Mouse (Mus musculus) hindbrain, embryonic 14.5 days (tissue): ENCODE data around the gene Paqr5. TPM values are rescaled to one million over a fixed set of nuclear protein-coding genes. Genes with fewer than 3 reads are reported as not detected.

Experiments
- ATAC-seq: fragments of 200-750 bp; cut with Nextera tagmentation; 2 replicates; pipeline ENCODE4 v1.8.0; 2017; ENCODE audit warnings: moderate number of reproducible peaks, mild to moderate bottlenecking, moderate TSS enrichment, moderate library complexity; ENCODE audit not compliant: low FRiP score
- DNase-seq: peaks from one replicate; pipeline ENCODE4 v3.0.0-alpha.2; 2015; ENCODE audit warnings: low spot score
- H3K27ac ChIP-seq: fragments of 300-500 bp; sonication (generic); 2 replicates; pipeline ENCODE4 v1.5.1; 2014; ENCODE audit warnings: mild to moderate bottlenecking, moderate library complexity
- H3K27me3 ChIP-seq: fragments of 300-500 bp; sonication (generic); 2 replicates; pipeline ENCODE4 v1.6.1; 2014; ENCODE audit warnings: mild to moderate bottlenecking, low read length, mixed read lengths; ENCODE audit not compliant: control insufficient read depth, insufficient read depth
- H3K36me3 ChIP-seq: fragments of 300-500 bp; sonication (generic); replicated peaks from 2 replicates; pipeline ENCODE4 v1.6.1; 2014; ENCODE audit not compliant: control insufficient read depth, insufficient read depth
- H3K4me1 ChIP-seq: fragments of 300-500 bp; sonication (generic); replicated peaks from 2 replicates; pipeline ENCODE4 v1.6.1; 2014; ENCODE audit warnings: antibody characterized with exemption, low read length, mixed read lengths; ENCODE audit not compliant: control insufficient read depth, insufficient read depth
- H3K4me2 ChIP-seq: fragments of 300-500 bp; sonication (generic); replicated peaks from 2 replicates; pipeline ENCODE4 v1.6.1; 2014; ENCODE audit warnings: mild to moderate bottlenecking, moderate library complexity
- H3K4me3 ChIP-seq: fragments of 300-500 bp; sonication (generic); replicated peaks from 2 replicates; pipeline ENCODE4 v1.5.1; 2014; ENCODE audit warnings: mild to moderate bottlenecking, low read length
- H3K9ac ChIP-seq: fragments of 300-500 bp; sonication (generic); 2 replicates; pipeline ENCODE4 v1.6.1; 2014
- H3K9me3 ChIP-seq: fragments of 300-500 bp; sonication (generic); 2 replicates; pipeline ENCODE4 v1.6.1; 2016; ENCODE audit warnings: low read length; ENCODE audit not compliant: control insufficient read depth
- WGBS: fragments of 180-500 bp; shearing (Covaris S2); extraction: QIAGEN DNeasy Blood & Tissue Kit; methylation state at CpG from one replicate; pipeline ENCODE4 v1.1.7; 2014; 5-methylcytosine and 5-hydroxymethylcytosine counted together
- polyA plus RNA-seq: library from polyadenylated mRNA; unstranded; fragments of >200 nt; fragmentation: Nextera tagmentation; extraction: Ambion mirVana; gene quantifications from 2 replicates; pipeline ENCODE4 v1.2.1, GENCODE M21; 2014

The Paqr5 gene
- polyA plus RNA-seq, 1 experiment from 2014 or later: 0.36 TPM

DNA sequence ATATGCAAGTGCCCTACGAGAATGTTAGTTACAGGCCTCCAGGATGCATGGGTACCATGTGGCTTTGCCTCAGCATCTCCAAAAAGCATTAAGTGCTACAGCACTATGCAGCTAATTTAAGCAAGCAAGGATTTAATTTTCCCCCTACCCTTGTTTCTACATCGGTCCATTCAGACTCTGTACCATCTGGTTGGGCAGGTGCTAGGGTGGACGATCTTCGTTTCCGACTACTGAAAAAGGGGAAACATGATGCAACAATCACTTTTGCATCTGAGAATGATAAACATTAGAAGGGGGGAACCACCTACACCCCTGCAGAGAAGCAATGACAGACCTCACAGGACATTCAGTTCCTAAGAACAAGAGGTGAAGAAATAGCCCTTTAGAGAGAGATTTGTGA, 107.2 kb downstream of the Paqr5 start:
- no peak overlapping the region for H3K9ac ChIP-seq
- 98% methylated on average over 5 of the region's 5 CpGs for WGBS
- H3K27ac ChIP-seq: no peak overlapping the region
- no peak overlapping the region for H3K4me2 ChIP-seq
- H3K9me3 ChIP-seq: no peaks in the 10 kb centered on the region
- no peak overlapping the region for H3K4me3 ChIP-seq
- DNase-seq: no peak
- H3K4me1 ChIP-seq: no peaks in the 10 kb centered on the region
- H3K36me3 ChIP-seq: no peaks in the 10 kb centered on the region
- no peaks in the 10 kb centered on the region for H3K27me3 ChIP-seq
- ATAC-seq: no peak

GRCm38 (mm10) chr9:61917436-61917835, 109.2 kb downstream of the Paqr5 start:
- peaks cover 9% of the 10 kb centered on the region for H3K36me3 ChIP-seq
- H3K4me3 ChIP-seq: no peak overlapping the region
- 96% methylated on average over 6 of the region's 6 CpGs for WGBS
- H3K9me3 ChIP-seq: no peaks in the 10 kb centered on the region
- H3K4me1 ChIP-seq: peaks cover 12% of the 10 kb centered on the region
- H3K27me3 ChIP-seq: no peaks in the 10 kb centered on the region
- no peak overlapping the region for H3K4me2 ChIP-seq
- DNase-seq (no peak), ATAC-seq (no peak)
- H3K9ac ChIP-seq: no peak overlapping the region
- no peak overlapping the region for H3K27ac ChIP-seq

GRCm38 (mm10) chr9:61916986-61917385, 109.7 kb downstream of the Paqr5 start:
- no peaks in the 10 kb centered on the region for H3K27me3 ChIP-seq
- H3K36me3 ChIP-seq: peaks cover 14% of the 10 kb centered on the region
- WGBS: 92% methylated on average over 3 of the region's 3 CpGs
- peaks cover 12% of the 10 kb centered on the region for H3K4me1 ChIP-seq
- no peak overlapping the region for H3K4me2 ChIP-seq
- H3K9me3 ChIP-seq: no peaks in the 10 kb centered on the region
- no peak for DNase-seq
- H3K27ac ChIP-seq: no peak overlapping the region
- H3K4me3 ChIP-seq: no peak overlapping the region
- ATAC-seq: no peak
- H3K9ac ChIP-seq: no peak overlapping the region

- Histone ChIP-seq H3K27me3 (no peaks in the 10 kb centered on the region), H3K36me3 (peaks cover 28% of the 10 kb centered on the region), H3K9ac (peak overlapping the region; percentile 61; the same call in 1 of the 2 replicates), H3K4me1 (peaks cover 12% of the 10 kb centered on the region), H3K9me3 (no peaks in the 10 kb centered on the region), H3K4me2 (peak overlapping the region; percentile 85), H3K27ac (peak overlapping the region; percentile 84; the same call in 1 of the 2 replicates), H3K4me3 (peak overlapping the region; percentile 61; the same call in 1 of the 2 replicates)
- WGBS: 59% methylated on average over 4 of the region's 4 CpGs
- no peak for ATAC-seq
- no peak for DNase-seq
Measured at GRCm38 (mm10) chr9:61915393-61916005, 111.2 kb downstream of the Paqr5 start.

- Histone ChIP-seq H3K9ac (peak overlapping the region; percentile 61), H3K27me3 (no peaks in the 10 kb centered on the region), H3K4me1 (peaks cover 12% of the 10 kb centered on the region), H3K4me2 (peak overlapping the region; percentile 85), H3K4me3 (peak overlapping the region; percentile 61), H3K27ac (peak overlapping the region; percentile 84), H3K9me3 (no peaks in the 10 kb centered on the region), H3K36me3 (peaks cover 28% of the 10 kb centered on the region)
- DNase-seq: no peak
- ATAC-seq: no peak
- WGBS: 5% methylated on average over 13 of the region's 13 CpGs
Measured at GRCm38 (mm10) chr9:61914917-61915300, 111.7 kb downstream of the Paqr5 start.

DNA sequence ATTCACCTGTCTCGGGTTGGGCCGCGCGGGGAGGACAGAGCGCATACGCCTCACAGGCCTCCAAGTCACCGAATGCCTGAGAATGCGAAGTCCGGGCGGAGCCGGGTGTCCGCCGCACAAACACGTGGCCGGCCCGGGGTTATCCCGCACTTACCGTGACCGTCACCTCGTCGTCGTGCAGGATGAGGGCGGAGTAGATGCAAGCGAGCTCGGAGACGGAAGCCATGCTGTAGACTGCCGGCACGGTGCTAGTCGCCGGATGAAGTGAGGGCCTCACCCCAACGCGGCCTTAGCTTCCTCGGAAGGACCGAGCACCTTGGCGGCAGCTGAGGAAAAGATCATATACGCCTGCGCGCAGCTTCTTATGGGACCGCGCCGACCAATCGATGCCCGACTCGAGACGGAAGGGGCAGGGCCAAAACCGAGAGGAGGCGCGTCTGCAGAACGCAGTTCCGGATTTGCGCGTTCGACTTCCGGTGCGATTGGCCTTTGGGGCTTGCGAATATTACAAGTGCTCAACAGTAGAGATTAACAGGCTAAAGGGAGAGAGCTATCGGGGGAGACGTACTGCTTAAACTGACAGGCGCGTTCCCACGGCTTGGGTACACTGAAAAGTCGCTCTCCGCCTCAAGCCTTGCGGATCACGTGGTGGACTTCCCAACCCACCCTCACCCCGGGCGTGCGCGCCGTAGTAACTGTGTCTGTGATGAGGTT, 112.3 kb downstream of the Paqr5 start, which contains the start of gene Rplp1:
TSS of gene Rplp1 (minus strand) at position 340 of the 714 bp plus-strand sequence.
- no peaks in the 10 kb centered on the region for H3K27me3 ChIP-seq
- peak within 1 kb of the TSS; percentile 85 for H3K4me2 ChIP-seq
- peak within 1 kb of the TSS; percentile 61 for H3K4me3 ChIP-seq
- peak; percentile 95 for DNase-seq
- WGBS: under 1% methylated on average over 69 of the region's 70 CpGs
- no peaks in the 10 kb centered on the region for H3K9me3 ChIP-seq
- H3K36me3 ChIP-seq: peaks cover 28% of the 10 kb centered on the region
- H3K9ac ChIP-seq: peak within 1 kb of the TSS; percentile 76
- peak within 1 kb of the TSS; percentile 84 for H3K27ac ChIP-seq
- ATAC-seq: peak; percentile 98
- peaks cover 12% of the 10 kb centered on the region for H3K4me1 ChIP-seq

DNA sequence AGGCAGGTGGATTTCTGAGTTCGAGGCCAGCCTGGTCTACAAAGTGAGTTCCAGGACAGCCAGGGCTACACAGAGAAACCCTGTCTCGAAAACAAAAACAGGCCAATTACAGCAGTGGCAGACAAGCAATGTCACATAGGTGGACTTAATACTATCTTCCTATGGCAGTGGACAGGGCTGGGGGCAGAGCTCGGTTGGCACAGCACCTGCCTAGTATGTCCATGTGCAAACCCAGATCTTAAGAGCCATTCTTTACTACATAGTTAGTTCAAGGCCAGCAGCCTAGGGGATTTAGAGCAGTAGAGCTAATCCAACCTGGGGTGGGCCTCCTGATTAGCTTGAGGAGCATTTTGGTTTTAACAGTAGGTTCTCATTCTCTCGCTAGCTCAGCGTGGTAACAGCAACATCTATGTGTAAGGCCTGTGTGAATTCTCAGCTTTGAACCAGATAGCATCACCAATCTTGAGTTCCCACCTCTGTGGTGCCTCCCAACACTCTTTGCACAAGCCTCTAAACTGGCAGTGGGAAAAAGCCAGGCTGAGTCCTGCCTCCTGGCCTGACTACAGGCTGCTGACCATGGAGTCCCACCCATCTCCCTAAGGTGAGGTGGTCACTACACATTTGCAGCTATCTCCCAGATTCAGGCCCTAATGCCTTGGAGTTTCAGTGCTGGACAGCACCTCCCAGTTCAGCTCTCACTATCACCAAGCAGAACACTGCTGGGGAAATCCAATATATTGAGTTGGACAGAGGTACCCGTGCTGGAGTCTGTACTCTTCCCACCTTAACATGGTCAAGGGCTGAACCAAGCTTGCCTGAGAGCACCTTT, 115.1 kb downstream of the Paqr5 start:
- Histone ChIP-seq H3K9me3 (no peaks in the 10 kb centered on the region), H3K4me3 (no peak overlapping the region), H3K27ac (no peak overlapping the region), H3K4me2 (no peak overlapping the region), H3K27me3 (no peaks in the 10 kb centered on the region), H3K4me1 (peaks cover 12% of the 10 kb centered on the region), H3K36me3 (peaks cover 28% of the 10 kb centered on the region), H3K9ac (no peak overlapping the region)
- DNase-seq: no peak
- 58% methylated on average over 6 of the region's 6 CpGs for WGBS
- no peak for ATAC-seq

DNA sequence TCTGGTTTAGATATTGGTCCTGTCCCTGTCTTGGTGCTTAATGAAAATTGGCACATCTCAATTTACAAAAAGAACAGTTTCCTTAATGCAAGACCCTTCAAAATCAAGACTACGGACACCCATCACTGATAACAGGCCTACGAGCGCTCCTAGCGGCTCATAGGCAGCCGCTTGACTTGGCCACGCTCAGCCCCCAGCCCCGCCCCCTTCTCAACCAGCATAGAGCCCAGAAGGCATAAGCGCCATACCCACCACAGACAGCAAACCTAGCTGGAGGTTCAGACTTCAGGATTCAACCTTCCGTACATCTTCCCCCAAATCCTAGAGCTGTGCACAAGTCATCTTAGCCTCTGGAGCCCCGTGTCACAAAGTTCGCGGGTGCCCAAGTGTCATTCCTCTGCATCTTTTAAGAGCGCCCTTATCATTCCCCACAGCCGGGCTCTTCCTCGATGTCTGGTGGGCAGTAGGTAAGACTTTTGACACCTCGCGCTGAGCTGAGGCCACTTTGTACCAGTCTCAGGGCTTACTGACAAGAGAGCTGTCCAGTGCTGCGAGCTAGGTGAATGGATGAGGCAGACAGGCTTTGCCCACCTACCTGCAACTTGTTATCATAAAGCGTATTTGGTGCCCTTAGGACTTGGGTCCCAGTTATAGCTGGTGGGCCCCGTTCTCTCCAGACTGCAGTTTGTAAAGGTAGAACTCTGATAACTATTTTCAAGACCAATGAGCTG, 116.0 kb downstream of the Paqr5 start:
- DNase-seq: no peak
- Histone ChIP-seq H3K4me2 (no peak overlapping the region), H3K4me3 (no peak overlapping the region), H3K9ac (no peak overlapping the region), H3K36me3 (peaks cover 28% of the 10 kb centered on the region), H3K4me1 (peaks cover 12% of the 10 kb centered on the region), H3K27me3 (no peaks in the 10 kb centered on the region), H3K9me3 (no peaks in the 10 kb centered on the region), H3K27ac (no peak overlapping the region)
- no peak for ATAC-seq
- 45% methylated on average over 20 of the region's 20 CpGs for whole genome bisulfite sequencing
